Comparison of ENCODE assay signal across 12 mouse cellular contexts in the genomic region with DNA sequence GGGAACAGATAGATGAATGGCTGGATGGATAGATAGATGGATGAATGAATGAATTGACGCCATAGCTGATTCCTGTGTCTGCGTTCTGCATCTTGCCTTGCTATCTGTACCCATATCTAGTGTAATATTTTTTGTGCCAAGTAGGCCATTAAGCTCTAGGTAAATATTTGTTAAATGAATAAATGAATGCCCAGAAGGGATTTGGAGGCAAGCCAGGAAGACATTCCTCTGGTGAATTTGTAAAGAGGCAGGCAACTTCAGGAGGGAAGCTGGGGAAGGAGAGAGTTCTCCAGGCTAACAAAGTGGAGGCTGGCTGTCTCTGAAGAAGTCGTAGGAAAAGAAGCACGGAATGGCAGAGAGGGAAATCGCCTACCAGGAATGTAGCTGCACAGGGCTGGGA.
A peak's percentile ranks its signal among the peaks of the same experiment; 100 is the strongest.
DNase-seq lines count a peak whose midpoint lies in the region; ATAC-seq lines count a peak whose summit lies in the region.
"Had no signal": no experiment of that assay in that cellular context is flagged by ENCODE, and none has a peak within 500 bp of the region (broad histone marks: within the 10 kb centered on the region; RNA-seq: fewer than 3 reads in every experiment).

No protein-coding gene starts in this region.

- no peaks in the 10 kb centered on the region; the same call in 1 of the 2 replicates for H3K27me3 ChIP-seq in lung, embryonic 16.5 days (ENCODE audit: control insufficient read depth, insufficient read depth, low read depth, low read length)
- H3K27me3 ChIP-seq: liver, embryonic 13.5 days; neural tube, embryonic 13.5 days had no signal

- ATAC-seq in lung, embryonic 16.5 days (ENCODE audit: low read depth), result peak; percentile 8; the same call in 1 of the 2 replicates

- peaks cover 23% of the 10 kb centered on the region for H3K4me1 ChIP-seq in lung, embryonic 16.5 days (replicated peaks; ENCODE audit: control insufficient read depth, insufficient read depth, low read length)

- no peak overlapping the region for H3K9ac ChIP-seq in lung, embryonic 16.5 days (ENCODE audit: low read length)
- H3K9ac ChIP-seq: liver, embryonic 13.5 days; neural tube, embryonic 13.5 days had no signal

- H3K9me3 ChIP-seq in lung, embryonic 16.5 days (ENCODE audit: control insufficient read depth, low read length), result no peaks in the 10 kb centered on the region
- H3K9me3 ChIP-seq: liver, embryonic 13.5 days; neural tube, embryonic 13.5 days had no signal

- H3K36me3 ChIP-seq in lung, embryonic 16.5 days (ENCODE audit: control insufficient read depth, insufficient read depth, low read length), result no peaks in the 10 kb centered on the region
- H3K36me3 ChIP-seq: liver, embryonic 13.5 days; neural tube, embryonic 13.5 days had no signal

- H3K4me2 ChIP-seq in lung, embryonic 16.5 days (ENCODE audit: low read depth, low read length), result no peak overlapping the region
- H3K4me2 ChIP-seq: liver, embryonic 13.5 days; neural tube, embryonic 13.5 days had no signal

- 26% methylated on average over 5 of the region's 5 CpGs for WGBS in lung, embryonic 16.5 days

- H3K27ac ChIP-seq in lung, embryonic 16.5 days (ENCODE audit: low read length), result no peak overlapping the region
- H3K27ac ChIP-seq: liver, embryonic 13.5 days; neural tube, embryonic 13.5 days had no signal

- H3K4me3 ChIP-seq in lung, embryonic 16.5 days (ENCODE audit: low read length), result no peak overlapping the region
- H3K4me3 ChIP-seq: erythroblast, embryonic 14.5 days; liver, embryonic 13.5 days; neural tube, embryonic 13.5 days had no signal

- peak; percentile 57 for DNase-seq in cerebellum, adult 9-10 months
- no peak for DNase-seq in cerebellum, adult 18-20 months
- DNase-seq in urinary bladder, postnatal 36 days (ENCODE audit: low spot score in 2 of 2), result peak; percentile 14 to 20
- DNase-seq in urinary bladder, adult 2 months (ENCODE audit: low spot score), result no peak
- DNase-seq in right cerebral cortex, postnatal 4 days, result no peak
- no peak for DNase-seq in right cerebral cortex, postnatal 10 days (ENCODE audit: low spot score in 2 of 2)
- DNase-seq in cerebellum, postnatal 14 days, result no peak
- DNase-seq: midbrain, embryonic 14.5 days had no signal

Comparison
In these comparisons a context has a peak if more than half of its experiments do, and no peak if none do; other contexts are left out.
1. DNase-seq: peak in cerebellum, adult 9-10 months (single experiment) and urinary bladder, postnatal 36 days (2 of 2); none in cerebellum, adult 18-20 months (0 of 2), urinary bladder, adult 2 months (single experiment), right cerebral cortex, postnatal 4 days (single experiment), right cerebral cortex, postnatal 10 days (0 of 2) and cerebellum, postnatal 14 days (0 of 2).